Mouse (Mus musculus): ENCODE measurements around the gene Glis3.

Glis3 gene

DNA sequence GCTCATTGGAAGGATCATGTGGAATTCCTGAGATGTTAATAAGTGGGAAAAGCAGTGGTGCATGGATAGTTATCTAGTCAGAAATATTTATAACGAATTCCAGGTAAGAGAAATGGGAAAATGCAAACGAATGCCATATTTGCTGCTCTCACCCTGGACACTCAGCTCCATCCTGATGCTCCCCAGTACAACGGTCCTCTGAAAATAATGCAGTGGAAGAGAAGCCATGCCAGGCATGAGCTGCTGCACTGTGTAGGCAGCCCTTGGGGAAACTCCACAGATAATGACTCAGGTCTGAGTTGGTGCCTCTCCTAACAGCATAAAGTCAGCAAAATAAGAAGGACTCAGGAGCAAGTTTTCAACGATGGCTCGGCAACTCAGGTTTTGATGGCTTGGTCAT is 433.7 kb downstream of the Glis3 start:
- DNase-seq (ENCODE audit: low spot score) = no peak

DNA sequence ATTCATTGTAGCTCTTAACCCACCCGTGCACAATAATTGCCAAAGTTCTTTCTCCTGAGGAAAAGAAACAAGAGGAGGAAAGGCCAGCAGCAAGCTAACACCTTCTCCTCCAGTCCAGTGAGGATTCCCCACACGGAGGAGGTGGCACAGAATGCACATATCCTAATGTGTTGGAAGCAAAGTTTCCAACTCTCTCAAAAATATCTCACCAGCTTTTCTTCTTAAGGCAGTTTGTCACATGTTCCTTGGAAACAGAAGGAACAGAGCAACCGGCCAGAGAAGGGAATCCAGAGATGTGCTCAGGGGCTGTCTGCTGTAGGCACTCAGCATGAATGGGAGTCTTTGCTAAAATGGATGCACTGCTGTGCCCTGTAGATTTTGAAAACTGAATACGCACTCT is 441.8 kb downstream of the Glis3 start:
- DNase-seq (ENCODE audit: low spot score) = no peak

DNA sequence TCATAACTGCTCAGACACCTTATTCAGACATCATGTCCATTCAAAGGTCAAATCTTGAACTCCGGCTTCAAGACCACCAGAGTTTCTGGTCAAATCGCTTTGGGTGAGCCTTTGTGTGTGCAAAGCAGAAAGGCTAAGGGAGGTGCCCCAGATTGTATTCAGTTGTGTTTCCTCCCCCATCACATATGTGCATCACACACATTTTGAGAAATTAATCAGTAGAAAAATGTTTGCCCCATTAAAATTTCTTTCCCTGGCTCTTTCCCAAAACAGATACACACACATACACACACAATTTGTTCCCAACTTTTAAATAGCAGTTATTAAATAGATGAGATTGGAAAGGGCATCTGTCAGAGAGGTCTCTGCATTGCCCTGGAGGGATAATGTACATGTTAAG is 442.3 kb downstream of the Glis3 start:
- no peak for DNase-seq (ENCODE audit: low spot score)

DNA sequence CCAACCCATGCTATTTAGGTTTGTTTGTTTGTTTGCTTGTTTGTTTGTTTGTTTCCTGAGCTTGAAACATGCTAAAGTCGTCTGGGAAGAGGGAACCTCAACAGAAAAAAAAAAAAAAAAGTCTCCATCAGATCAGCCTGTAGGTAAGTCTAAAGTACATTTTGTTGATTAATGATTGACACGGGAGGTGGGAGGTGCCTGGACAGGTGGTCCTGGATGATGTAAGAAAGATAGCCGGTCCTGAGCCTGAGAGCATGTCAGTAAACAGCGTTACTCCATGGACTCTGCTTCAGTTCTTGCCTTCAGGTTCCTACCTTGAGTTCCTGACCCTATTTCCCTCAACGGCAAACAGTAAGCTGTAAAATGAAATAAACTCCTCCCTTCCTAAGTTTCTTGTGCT is 444.3 kb downstream of the Glis3 start:
- DNase-seq (ENCODE audit: low spot score) = no peak

DNA sequence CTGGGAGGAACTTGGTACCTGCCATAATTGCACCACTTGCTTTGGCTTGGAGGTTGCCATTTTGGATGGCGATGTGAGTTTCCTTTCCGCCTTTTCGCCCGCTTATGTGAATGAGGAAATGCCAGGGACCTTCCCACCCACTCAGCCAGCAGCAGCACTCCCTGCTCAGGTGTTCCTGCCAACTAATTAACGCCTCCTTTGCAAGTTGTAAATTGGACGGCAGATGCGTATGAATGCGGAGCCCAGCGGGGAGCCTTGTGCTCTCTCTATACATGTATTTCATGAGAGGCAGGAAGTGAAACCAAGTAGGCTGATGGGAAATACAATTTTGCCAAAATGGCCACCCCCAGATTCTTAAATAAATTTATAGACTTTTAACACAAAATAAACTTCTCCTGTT is 444.8 kb downstream of the Glis3 start:
- no peak for DNase-seq (ENCODE audit: low spot score)

DNA sequence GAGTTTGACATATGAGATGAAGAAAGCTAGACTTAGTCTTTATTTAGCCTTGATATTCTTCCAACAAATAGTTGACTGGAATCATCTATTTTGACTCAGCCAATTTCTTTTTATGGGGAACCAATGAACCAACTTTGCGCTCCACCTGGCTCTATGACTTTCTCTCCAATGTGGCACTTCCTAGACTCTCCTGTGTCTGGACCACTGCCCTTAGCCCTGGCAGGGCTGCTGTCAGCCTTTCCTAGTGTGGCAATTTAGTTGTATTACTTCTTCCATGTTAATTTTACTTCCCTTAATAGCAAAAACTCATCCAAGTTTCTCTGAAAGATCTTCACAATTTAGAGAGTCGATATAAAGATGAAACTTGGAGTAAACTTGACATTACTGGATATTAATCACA is 445.2 kb downstream of the Glis3 start:
- no peak for DNase-seq (ENCODE audit: low spot score)

DNA sequence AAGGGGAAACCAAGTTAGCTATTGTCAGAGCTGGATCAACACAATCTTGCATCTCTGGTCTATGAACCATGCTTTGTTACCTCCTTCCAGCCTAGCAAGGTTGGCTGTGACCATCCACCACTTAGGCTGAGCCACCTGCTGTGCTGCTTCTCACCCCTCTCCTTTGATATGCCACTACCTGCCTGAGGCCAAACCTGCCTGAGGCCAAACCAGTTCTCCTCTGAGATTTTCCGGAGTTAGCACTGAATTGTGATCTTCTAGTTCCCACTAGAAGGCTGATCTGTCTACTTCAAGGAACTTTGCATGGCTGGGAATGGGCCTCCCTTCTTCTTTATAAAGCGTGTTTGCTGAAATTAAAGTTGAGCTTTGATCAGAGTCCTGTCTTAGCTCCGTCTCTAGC is 448.4 kb downstream of the Glis3 start:
- DNase-seq (ENCODE audit: low spot score) = no peak

DNA sequence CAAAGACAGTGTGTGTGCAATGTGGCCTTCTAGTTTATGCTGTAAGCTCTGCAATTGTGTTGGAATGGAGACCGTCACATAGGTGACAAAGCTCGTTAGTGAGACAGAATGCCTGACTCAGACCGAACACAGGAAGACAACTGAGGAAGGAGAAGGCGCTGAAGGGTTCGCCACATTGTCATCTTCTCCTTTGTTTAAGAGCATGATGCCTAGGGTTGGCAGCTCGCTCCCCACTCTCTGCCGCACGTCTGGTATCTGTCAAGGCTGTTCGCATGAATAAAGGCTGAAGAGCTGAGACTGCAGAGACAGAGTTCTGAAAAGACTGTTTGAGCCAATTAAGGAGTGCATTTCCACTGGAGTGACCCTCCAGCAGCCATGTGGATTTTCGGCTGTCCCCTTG is 452.4 kb downstream of the Glis3 start:
- no peak for DNase-seq (ENCODE audit: low spot score)

DNA sequence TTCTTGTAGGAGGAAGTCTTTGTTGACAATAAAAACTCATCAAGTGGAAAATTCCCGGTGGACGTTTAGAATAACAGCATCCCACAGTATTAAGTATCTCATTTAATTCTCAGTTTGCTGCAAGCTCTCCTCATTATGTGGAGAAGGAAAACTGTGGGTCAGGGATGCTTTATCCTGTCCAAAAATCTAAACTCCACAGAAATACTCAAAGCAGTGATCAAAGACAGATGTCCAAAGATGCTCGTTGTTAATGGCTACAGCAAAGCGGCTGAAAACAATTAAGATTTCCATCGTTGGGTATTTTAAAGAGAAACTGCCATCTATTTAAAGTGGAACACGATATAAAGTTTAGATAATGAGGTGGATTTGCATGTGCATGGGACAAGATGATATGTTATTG is 454.2 kb downstream of the Glis3 start:
- no peak for DNase-seq (ENCODE audit: low spot score)

DNA sequence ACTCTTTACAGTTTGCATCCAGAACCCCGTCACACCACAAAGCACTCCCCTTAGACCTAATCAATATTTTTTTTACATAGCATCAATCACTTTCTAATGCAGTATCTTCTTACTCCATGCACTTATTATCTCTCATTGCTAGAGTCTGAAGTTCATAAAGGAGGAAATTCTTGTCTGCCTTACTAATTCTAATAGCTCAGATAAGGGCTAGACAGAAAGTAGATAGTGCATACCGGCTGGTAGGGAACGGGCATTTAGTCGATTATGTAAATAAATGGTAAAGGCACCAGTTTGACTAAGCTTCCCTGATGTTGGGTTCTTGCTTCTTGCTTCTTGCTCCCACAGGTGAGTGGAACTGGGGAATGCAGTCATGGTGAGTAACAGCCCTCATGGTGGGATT is 468.2 kb downstream of the Glis3 start:
- DNase-seq (ENCODE audit: low spot score) = no peak

Data from left cerebral cortex, adult 11 months (tissue).